8 mouse cellular contexts compared by ENCODE assay signal in genomic region chr7:141172116-141173006, GRCm38 (mm10). TPM values are rescaled to one million over a fixed set of nuclear protein-coding genes. Genes with fewer than 3 reads are reported as not detected.
DNase-seq lines count a peak whose midpoint lies in the region; ATAC-seq lines count a peak whose summit lies in the region.

Rnh1 (minus strand) TSS chr7:141172857.

- peaks cover 5% of the 10 kb centered on the region for H3K4me1 ChIP-seq in hindbrain, embryonic 16.5 days (ENCODE audit: control insufficient read depth, insufficient read depth, low read depth, low read length)

- H3K9ac ChIP-seq in hindbrain, embryonic 16.5 days (ENCODE audit: low read depth, low read length), result peak within 1 kb of the TSS; percentile 69

- no peaks in the 10 kb centered on the region for H3K36me3 ChIP-seq in hindbrain, embryonic 16.5 days (ENCODE audit: control insufficient read depth, insufficient read depth, low read length)
- H3K36me3 ChIP-seq in macrophage (ENCODE audit: inconsistent target), result no peaks in the 10 kb centered on the region

- H3K4me3 ChIP-seq in hindbrain, embryonic 16.5 days (ENCODE audit: low read length), result peak within 1 kb of the TSS; percentile 54
- H3K4me3 ChIP-seq in macrophage (ENCODE audit: inconsistent target), result peak within 1 kb of the TSS; percentile 64

- peaks cover 46% of the 10 kb centered on the region for H3K79me2 ChIP-seq in macrophage (ENCODE audit: inconsistent target)

- peak within 1 kb of the TSS; percentile 75 for H3K4me2 ChIP-seq in hindbrain, embryonic 16.5 days (ENCODE audit: low read length)

- peak; percentile 98 for ATAC-seq in hindbrain, embryonic 16.5 days

- H3K9me3 ChIP-seq in hindbrain, embryonic 16.5 days (ENCODE audit: control insufficient read depth, low read length), result no peaks in the 10 kb centered on the region

- peak; percentile 86 for DNase-seq in T-cell, adult 2 months (ENCODE audit: low spot score)
- DNase-seq in cerebellum, postnatal 36 days, result peak; percentile 89 to 90
- DNase-seq in gastrocnemius, adult 18-20 months (ENCODE audit: low spot score), result peak; percentile 90
- peak; percentile 91 to 92 for DNase-seq in left cerebral cortex, adult 18-20 months (ENCODE audit: low spot score in 2 of 2)
- peak; percentile 94 for DNase-seq in right cerebral cortex, adult 18-20 months
- DNase-seq in urinary bladder, postnatal 10 days (ENCODE audit: low spot score), result peak; percentile 66

- H3K27ac ChIP-seq in hindbrain, embryonic 16.5 days (ENCODE audit: low read depth, low read length), result peak within 1 kb of the TSS; percentile 92
- H3K27ac ChIP-seq in macrophage, result peak within 1 kb of the TSS; percentile 94

- H3K27me3 ChIP-seq in hindbrain, embryonic 16.5 days (replicated peaks; ENCODE audit: control insufficient read depth, insufficient read depth, low read length), result no peaks in the 10 kb centered on the region

- WGBS in hindbrain, embryonic 16.5 days, result 2% methylated on average over 51 of the region's 55 CpGs
- WGBS in macrophage (ENCODE audit: missing documents), result under 1% methylated on average over 54 of the region's 55 CpGs

RNA-seq across cellular contexts. Expression of gene Rnh1, which starts in this region (rescaled TPM):
- total RNA-seq in gastrocnemius, adult 18-20 months (2021), result 10 to 100 TPM; 49.3 to 52.9 TPM
- polyA plus RNA-seq in hindbrain, embryonic 16.5 days (2015; fragmentation: Nextera tagmentation; extraction: Ambion mirVana), result 53.6 and 54.1 TPM in 2 replicates
- total RNA-seq in left cerebral cortex, adult 18-20 months (2021), result 10 to 100 TPM; 39.0 to 43.2 TPM
- total RNA-seq in macrophage (2018; cell fraction: chromatin; rRNA removed), result 100 to 1,000 TPM in 10 of 26 experiments, 10 to 100 TPM in 16; 45.4 to 179 (median 83.1) TPM
- 100 to 1,000 TPM; 170 to 399 (median 266) TPM for total RNA-seq in macrophage (2018; cell fraction: cytosol; rRNA removed)
- total RNA-seq in macrophage (2018; cell fraction: nucleus; rRNA removed), result 100 to 1,000 TPM in 25 of 26 experiments, 10 to 100 TPM in 1; 88.9 to 212 (median 143) TPM
- polyA plus RNA-seq in macrophage (2018), result 93.2 to 290 TPM (median 289 TPM) in 3 replicates

Comparison
In these comparisons a context has a peak if more than half of its experiments do, and no peak if none do; other contexts are left out.
1. Peak in every context shown above with its lines: DNase-seq, ATAC-seq, H3K4me3 ChIP-seq and H3K27ac ChIP-seq.